Mouse (Mus musculus): ENCODE results near the gene Smok3a.
"Not testable (repeated sequence)": the region's sequence is repeated elsewhere in the genome, so short reads cannot be mapped to it uniquely, and the experiment has no call there.

Smok3a gene

GRCm38 (mm10) chr5:138020961-138021479 is at the start of gene Smok3a, which contains the start of gene Smok3b:
Smok3a (plus strand) TSS chr5:138021261.
Smok3b (plus strand) TSS chr5:138021429.
- not testable (repeated sequence) for DNase-seq (ENCODE audit: low spot score in 2 of 2)

- DNase-seq (ENCODE audit: low spot score in 2 of 2) = no peak
Measured at GRCm38 (mm10) chr5:137973161-137973560, 47.9 kb upstream of the Smok3a start.

GRCm38 (mm10) chr5:137973738-137974137 is 47.3 kb upstream of the Smok3a start:
- no peak for DNase-seq (ENCODE audit: low spot score in 2 of 2)

GRCm38 (mm10) chr5:137974724-137975123 is 46.3 kb upstream of the Smok3a start:
- DNase-seq (ENCODE audit: low spot score in 2 of 2) = no peak

GRCm38 (mm10) chr5:137975434-137975833 is 45.6 kb upstream of the Smok3a start:
- DNase-seq (ENCODE audit: low spot score in 2 of 2) = no peak

GRCm38 (mm10) chr5:137977291-137977690 is 43.8 kb upstream of the Smok3a start:
- no peak for DNase-seq (ENCODE audit: low spot score in 2 of 2)

GRCm38 (mm10) chr5:137979081-137979480 is 42.0 kb upstream of the Smok3a start:
- DNase-seq (ENCODE audit: low spot score in 2 of 2) = no peak

GRCm38 (mm10) chr5:137981300-137981699 is 39.8 kb upstream of the Smok3a start, which contains the start of gene Azgp1:
Azgp1 (plus strand) TSS chr5:137981520.
- no peak for DNase-seq (ENCODE audit: low spot score in 2 of 2)

- DNase-seq (ENCODE audit: low spot score in 2 of 2) = no peak
Measured at GRCm38 (mm10) chr5:137986351-137986750, 34.7 kb upstream of the Smok3a start.

GRCm38 (mm10) chr5:138009437-138009836 is 11.6 kb upstream of the Smok3a start:
- no peak for DNase-seq (ENCODE audit: low spot score in 2 of 2)

- no peak for DNase-seq (ENCODE audit: low spot score in 2 of 2)
Measured at GRCm38 (mm10) chr5:138012382-138012781, 8.7 kb upstream of the Smok3a start.

- DNase-seq (ENCODE audit: low spot score in 2 of 2) = no peak
Measured at GRCm38 (mm10) chr5:138016530-138016929, 4.5 kb upstream of the Smok3a start.

GRCm38 (mm10) chr5:138016997-138017396 is 4.1 kb upstream of the Smok3a start:
- no peak for DNase-seq (ENCODE audit: low spot score in 2 of 2)

- not testable (repeated sequence) for DNase-seq (ENCODE audit: low spot score in 2 of 2)
Measured at GRCm38 (mm10) chr5:138019577-138019976, 1.5 kb upstream of the Smok3a start.

GRCm38 (mm10) chr5:138052894-138053293 is 31.8 kb downstream of the Smok3a start, which contains the start of gene Smok3c:
Smok3c (plus strand) TSS chr5:138053194.
- not testable (repeated sequence) for DNase-seq (ENCODE audit: low spot score in 2 of 2)

- DNase-seq (ENCODE audit: low spot score in 2 of 2) = no peak
Measured at GRCm38 (mm10) chr5:138073803-138074202, 52.7 kb downstream of the Smok3a start.

- DNase-seq (ENCODE audit: low spot score in 2 of 2) = no peak
Measured at GRCm38 (mm10) chr5:138075684-138076083, 54.6 kb downstream of the Smok3a start.

GRCm38 (mm10) chr5:138076148-138076547 is 55.1 kb downstream of the Smok3a start:
- no peak for DNase-seq (ENCODE audit: low spot score in 2 of 2)

GRCm38 (mm10) chr5:138080456-138080855 is 59.4 kb downstream of the Smok3a start:
- no peak for DNase-seq (ENCODE audit: low spot score in 2 of 2)

GRCm38 (mm10) chr5:138081446-138081845 is 60.4 kb downstream of the Smok3a start:
- no peak for DNase-seq (ENCODE audit: low spot score in 2 of 2)

- DNase-seq (ENCODE audit: low spot score in 2 of 2) = no peak
Measured at GRCm38 (mm10) chr5:138083318-138083900, 62.3 kb downstream of the Smok3a start.

- DNase-seq (ENCODE audit: low spot score in 2 of 2) = no peak
Measured at GRCm38 (mm10) chr5:138083936-138084335, 62.9 kb downstream of the Smok3a start.

Data from heart, adult 9 months (tissue).